Mouse (Mus musculus) cerebellum, adult 2 months (tissue): ENCODE results near the gene Fra10ac1. TPM values are rescaled to one million over a fixed set of nuclear protein-coding genes. Genes with fewer than 3 reads are reported as not detected.
A peak's percentile ranks its signal among the peaks of the same experiment; 100 is the strongest.

Source experiments
- DNase-seq, 2 experiments: peaks; one replicate each; pipeline ENCODE4 v3.0.0; 2021
- H3K27ac ChIP-seq: fragments of 200-500 bp; 2 replicates; pipeline ENCODE4 v1.5.1; 2012; ENCODE audit warnings: low read length, control low read depth, inconsistent platforms; ENCODE audit not compliant: insufficient read depth
- H3K27me3 ChIP-seq: fragments of 200-500 bp; 2 replicates; pipeline ENCODE4 v1.6.1; 2012; ENCODE audit warnings: inconsistent platforms, mild to moderate bottlenecking, low read length, moderate library complexity; ENCODE audit not compliant: control insufficient read depth, insufficient read depth
- H3K4me1 ChIP-seq: fragments of 200-500 bp; 2 replicates; pipeline ENCODE4 v1.6.1; 2011; ENCODE audit warnings: low read length; ENCODE audit not compliant: control insufficient read depth, insufficient read depth
- H3K4me3 ChIP-seq: fragments of 200-500 bp; replicated peaks from 2 replicates; pipeline ENCODE3; 2011; ENCODE audit warnings: mild to moderate bottlenecking, low read depth, low read length, control low read depth; ENCODE audit not compliant: insufficient read depth
- CTCF ChIP-seq: fragments of 200-500 bp; IDR thresholded peaks from 2 replicates; pipeline ENCODE4 v1.5.1; 2011; ENCODE audit warnings: low read depth, mild to moderate bottlenecking, control low read depth, low read length, moderate library complexity, borderline replicate concordance; ENCODE audit not compliant: insufficient read depth
- POLR2A ChIP-seq: fragments of 200-500 bp; IDR thresholded peaks from 2 replicates; pipeline ENCODE4 v1.6.1; 2011; ENCODE audit warnings: low read length, control low read depth, borderline replicate concordance; ENCODE audit not compliant: insufficient read depth
- WGBS: fragments of 180-500 bp; shearing (Covaris S2); methylation state at CpG from one replicate; pipeline ENCODE4 v1.1.7; 2018; 5-methylcytosine and 5-hydroxymethylcytosine counted together
- polyA plus RNA-seq: library from polyadenylated mRNA; depleted of rRNA; stranded (reverse); fragments of >200 nt; gene quantifications from 2 replicates; pipeline ENCODE4 v1.2.3, GENCODE M21; 2012

Gene Fra10ac1
- polyA plus RNA-seq, 1 experiment, result 28.3 TPM

GRCm38 (mm10) chr19:38245361-38246176 lies 21.6 kb upstream of the Fra10ac1 start:
- no peak for DNase-seq
- 69% methylated on average over 10 of the region's 10 CpGs for WGBS
- Histone ChIP-seq H3K4me3 (no peak overlapping the region), H3K27me3 (no peaks in the 10 kb centered on the region), H3K27ac (no peak overlapping the region), H3K4me1 (no peaks in the 10 kb centered on the region)
- TF ChIP-seq POLR2A (no peak), CTCF (no peak)

- Histone ChIP-seq H3K27me3 (no peaks in the 10 kb centered on the region), H3K27ac (no peak overlapping the region), H3K4me3 (no peak overlapping the region), H3K4me1 (peaks cover 3% of the 10 kb centered on the region)
- no peak for DNase-seq
- TF ChIP-seq CTCF (no peak), POLR2A (no peak)
- 78% methylated on average over 8 of the region's 8 CpGs for WGBS
Measured at GRCm38 (mm10) chr19:38244748-38245147, 20.8 kb upstream of the Fra10ac1 start.

- peaks cover 14% of the 10 kb centered on the region for H3K4me1 ChIP-seq
- DNase-seq, result no peak
- no peaks in the 10 kb centered on the region for H3K27me3 ChIP-seq
- H3K4me3 ChIP-seq, result no peak overlapping the region
- TF ChIP-seq POLR2A, result no peak
- TF ChIP-seq CTCF, result no peak
- no peak overlapping the region for H3K27ac ChIP-seq
- 89% methylated on average over 8 of the region's 8 CpGs for WGBS
Measured at GRCm38 (mm10) chr19:38242314-38242852, 18.4 kb upstream of the Fra10ac1 start.

- peaks cover 18% of the 10 kb centered on the region for H3K4me1 ChIP-seq
- peak overlapping the region; percentile 87 for H3K27ac ChIP-seq
- H3K27me3 ChIP-seq, result no peaks in the 10 kb centered on the region
- WGBS, result 7% methylated on average over 12 of the region's 12 CpGs
- peak; percentile 97 to 98 for DNase-seq
- H3K4me3 ChIP-seq, result no peak overlapping the region
- TF ChIP-seq CTCF, result no peak
- no peak for TF ChIP-seq POLR2A
Measured at GRCm38 (mm10) chr19:38238213-38238951, 14.4 kb upstream of the Fra10ac1 start.

- peak in 1 of 2 experiments; percentile 51 for DNase-seq
- no peaks in the 10 kb centered on the region for H3K27me3 ChIP-seq
- H3K4me1 ChIP-seq, result peaks cover 18% of the 10 kb centered on the region
- 27% methylated on average over 3 of the region's 3 CpGs for WGBS
- H3K27ac ChIP-seq, result peak overlapping the region; percentile 87
- no peak for TF ChIP-seq CTCF
- no peak for TF ChIP-seq POLR2A
- no peak overlapping the region for H3K4me3 ChIP-seq
Measured at GRCm38 (mm10) chr19:38237834-38238212, 13.9 kb upstream of the Fra10ac1 start.

- WGBS, result 42% methylated on average over 5 of the region's 5 CpGs
- peaks cover 18% of the 10 kb centered on the region for H3K4me1 ChIP-seq
- H3K27me3 ChIP-seq, result no peaks in the 10 kb centered on the region
- no peak overlapping the region for H3K4me3 ChIP-seq
- H3K27ac ChIP-seq, result no peak overlapping the region
- TF ChIP-seq POLR2A, result no peak
- TF ChIP-seq CTCF, result no peak
- DNase-seq, result peak in 1 of 2 experiments; percentile 23
Measured at GRCm38 (mm10) chr19:38236526-38236925, 12.6 kb upstream of the Fra10ac1 start.

- Histone ChIP-seq H3K4me3 (no peak overlapping the region), H3K4me1 (peaks cover 6% of the 10 kb centered on the region), H3K27me3 (no peaks in the 10 kb centered on the region), H3K27ac (no peak overlapping the region)
- no peak for DNase-seq
- TF ChIP-seq POLR2A (no peak), CTCF (no peak)
- 45% methylated on average over 4 of the region's 4 CpGs for WGBS
Measured at GRCm38 (mm10) chr19:38232516-38232915, 8.6 kb upstream of the Fra10ac1 start.
